Mouse (Mus musculus) spleen, adult 2 months (tissue): ENCODE measurements around the gene Cpm. TPM values are rescaled to one million over a fixed set of nuclear protein-coding genes. Genes with fewer than 3 reads are reported as not detected.

Experiments
- DNase-seq, 2 experiments: peaks; one replicate each; pipeline versions ENCODE4 v3.0.0 to v3.0.0-alpha.2; 2012 to 2021; ENCODE audit warnings: low spot score in 2 of 2, low read depth in 1 of 2
- H3K27ac ChIP-seq: fragments of 200-500 bp; 2 replicates; pipeline ENCODE4 v1.5.1; 2012; ENCODE audit warnings: low read length, inconsistent platforms; ENCODE audit not compliant: insufficient read depth
- H3K27me3 ChIP-seq: fragments of 200-500 bp; 2 replicates; pipeline ENCODE4 v1.6.1; 2012; ENCODE audit warnings: mild to moderate bottlenecking, moderate library complexity, low read length, inconsistent platforms; ENCODE audit not compliant: control insufficient read depth, insufficient read depth
- H3K36me3 ChIP-seq: fragments of 200-500 bp; 2 replicates; pipeline ENCODE4 v1.6.1; 2012; ENCODE audit warnings: mild to moderate bottlenecking, low read length, inconsistent platforms; ENCODE audit not compliant: control insufficient read depth, insufficient read depth
- H3K4me1 ChIP-seq: fragments of 200-500 bp; 2 replicates; pipeline ENCODE4 v1.6.1; 2011; ENCODE audit warnings: inconsistent platforms; ENCODE audit not compliant: control insufficient read depth, insufficient read depth, insufficient read length
- H3K4me3 ChIP-seq: fragments of 200-500 bp; 2 replicates; pipeline ENCODE4 v1.5.1; 2011; ENCODE audit warnings: mild to moderate bottlenecking, inconsistent platforms; ENCODE audit not compliant: insufficient read depth, insufficient read length; ENCODE audit errors: extremely low read depth
- CTCF ChIP-seq: fragments of 200-500 bp; IDR thresholded peaks from 2 replicates; pipeline ENCODE4 v1.5.1; 2011; ENCODE audit warnings: mild to moderate bottlenecking, inconsistent platforms; ENCODE audit not compliant: insufficient read depth, insufficient read length, insufficient replicate concordance; ENCODE audit errors: extremely low read depth
- POLR2A ChIP-seq: fragments of 200-500 bp; IDR thresholded peaks from 2 replicates; pipeline ENCODE4 v1.6.1; 2011; ENCODE audit warnings: low read depth, low read length, inconsistent platforms
- WGBS: fragments of 180-500 bp; shearing (Covaris S2); methylation state at CpG from one replicate; pipeline ENCODE4 v1.1.7; 2018; 5-methylcytosine and 5-hydroxymethylcytosine counted together
- polyA plus RNA-seq: library from polyadenylated mRNA; depleted of rRNA; stranded (reverse); fragments of >200 nt; gene quantifications from 2 replicates; pipeline ENCODE4 v1.2.3, GENCODE M21; 2012

Gene Cpm
- polyA plus RNA-seq, 1 experiment: 10.1 TPM

DNA sequence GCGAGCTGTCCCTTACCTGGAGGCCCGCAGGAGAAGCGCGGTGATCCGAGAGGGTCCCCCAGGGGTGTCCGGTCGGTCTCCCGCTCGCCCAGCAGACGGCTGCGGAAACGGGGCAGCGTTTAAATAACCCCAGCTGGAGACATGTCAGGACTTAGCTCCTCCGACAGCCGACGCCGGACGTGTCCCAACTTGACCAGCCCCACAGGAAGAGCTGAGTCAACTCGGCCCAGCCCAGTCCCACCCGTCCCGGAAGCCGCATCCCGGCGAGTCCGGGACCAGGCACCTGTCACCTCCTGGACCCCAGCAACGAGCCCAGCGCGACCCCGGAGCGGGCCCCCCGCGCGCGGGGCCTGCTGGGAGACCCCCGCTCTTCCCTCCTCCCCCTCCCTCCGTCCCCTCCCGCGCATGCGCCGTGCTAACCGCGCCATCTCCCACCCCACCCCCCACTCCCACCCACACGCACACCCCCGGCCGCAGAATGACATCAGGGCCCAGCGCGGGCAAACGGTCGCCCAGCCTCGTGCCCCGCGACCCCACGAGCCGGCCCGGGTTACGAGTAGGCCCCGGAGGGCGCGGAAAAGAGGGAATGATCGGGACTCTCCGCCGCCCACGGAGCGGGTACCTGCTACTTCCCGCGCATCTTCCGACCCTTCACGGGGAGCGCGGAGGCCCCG lies 80.8 kb downstream of the Cpm start:
- DNase-seq: peak; percentile 18 to 62
- H3K27ac ChIP-seq: peak overlapping the region; percentile 96
- no peaks in the 10 kb centered on the region for H3K27me3 ChIP-seq
- no peak for TF ChIP-seq CTCF
- TF ChIP-seq POLR2A: no peak
- peaks cover 10% of the 10 kb centered on the region for H3K36me3 ChIP-seq
- peak overlapping the region; percentile 99 for H3K4me3 ChIP-seq
- no peaks in the 10 kb centered on the region; the same call in 1 of the 2 replicates for H3K4me1 ChIP-seq
- WGBS: 2% methylated on average over 69 of the region's 71 CpGs

DNA sequence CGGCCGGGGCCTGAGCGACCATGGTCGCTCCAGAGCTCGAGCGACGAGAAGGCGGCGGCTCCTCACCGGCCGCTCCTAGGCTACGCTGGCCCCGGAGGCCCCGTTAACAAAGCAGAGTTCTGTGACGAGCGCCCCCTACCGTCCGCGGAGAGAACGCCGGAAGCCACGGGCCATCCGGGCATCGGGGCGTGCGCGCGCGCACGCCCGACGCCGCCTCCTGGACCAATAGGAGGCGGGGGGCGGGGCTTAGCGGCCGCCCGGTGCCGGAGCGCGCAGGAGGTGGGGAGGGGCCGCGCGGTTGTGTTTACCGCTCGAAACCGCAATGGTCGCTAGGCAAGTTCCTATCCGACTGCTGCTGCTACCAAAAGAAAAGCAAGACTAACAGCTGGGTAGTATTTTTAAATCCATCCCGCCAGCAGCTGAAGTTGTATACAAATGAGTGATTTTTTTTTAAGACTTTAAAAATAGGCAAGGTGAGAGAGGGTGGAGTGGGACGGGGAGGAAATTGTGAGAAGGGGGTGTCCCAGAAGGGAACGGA lies 81.4 kb downstream of the Cpm start, which contains the start of gene Mdm2:
TSS of gene Mdm2 (minus strand) at position 155 of the 538 bp plus-strand sequence.
- peak within 1 kb of the TSS; percentile 96 for H3K27ac ChIP-seq
- TF ChIP-seq CTCF: peak; percentile 80
- TF ChIP-seq POLR2A: peak; percentile 68
- peaks cover 8% of the 10 kb centered on the region for H3K36me3 ChIP-seq
- WGBS: under 1% methylated on average over 52 of the region's 52 CpGs
- DNase-seq: peak; percentile 88 to 96
- H3K27me3 ChIP-seq: no peaks in the 10 kb centered on the region
- peak within 1 kb of the TSS; percentile 99 for H3K4me3 ChIP-seq
- no peaks in the 10 kb centered on the region; the same call in 1 of the 2 replicates for H3K4me1 ChIP-seq

DNA sequence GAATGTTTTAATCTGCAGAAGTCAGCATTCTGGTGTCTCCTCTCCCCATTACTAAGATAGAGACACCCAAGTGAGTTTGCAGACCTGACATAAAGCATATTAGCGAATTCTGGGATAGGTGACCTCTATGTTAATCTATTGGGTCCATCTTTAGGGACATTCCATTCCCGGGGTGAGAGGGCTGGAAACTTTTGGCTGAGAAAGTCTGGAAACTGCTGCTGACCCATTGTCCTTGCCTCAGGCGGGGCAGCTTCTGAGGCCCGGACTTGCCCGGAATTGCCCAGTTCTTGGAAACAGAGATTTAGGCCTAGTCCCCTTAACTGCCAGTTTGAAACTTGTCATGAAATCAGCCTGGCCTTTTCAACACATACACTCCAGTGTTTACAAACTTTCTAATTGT lies 82.1 kb downstream of the Cpm start:
- H3K4me1 ChIP-seq: no peaks in the 10 kb centered on the region; the same call in 1 of the 2 replicates

DNA sequence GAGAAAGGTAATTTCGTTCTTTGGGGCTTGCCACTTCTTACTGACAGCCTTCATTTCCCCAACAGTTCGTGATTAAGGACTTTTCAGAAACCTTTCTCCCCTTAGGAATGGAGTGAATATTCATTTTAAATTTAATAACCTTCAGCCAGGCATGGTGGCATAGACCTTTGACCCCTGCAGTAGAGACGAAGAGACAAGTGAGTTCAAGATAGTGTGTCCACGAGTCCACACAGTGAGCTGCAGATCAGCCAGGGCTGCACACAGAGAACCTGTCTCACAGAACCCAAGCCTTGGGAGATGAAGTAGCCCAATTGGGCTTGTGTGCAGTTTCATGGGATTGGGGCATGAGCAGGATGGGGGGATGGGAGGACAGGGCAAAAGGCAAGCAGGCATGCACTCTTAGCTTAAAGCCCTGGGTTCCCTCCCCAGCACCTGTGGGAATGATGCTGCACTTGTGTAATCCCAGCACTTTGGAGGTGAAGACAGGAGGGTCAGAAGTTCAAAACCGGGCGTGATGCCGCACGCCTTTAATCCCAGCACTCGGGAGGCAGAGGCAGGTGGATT lies 83.0 kb downstream of the Cpm start:
- Histone ChIP-seq H3K36me3 (peaks cover 1% of the 10 kb centered on the region), H3K4me3 (no peak overlapping the region), H3K27me3 (no peaks in the 10 kb centered on the region), H3K27ac (no peak overlapping the region), H3K4me1 (no peaks in the 10 kb centered on the region; the same call in 1 of the 2 replicates)
- no peak for DNase-seq
- 94% methylated on average over 9 of the region's 9 CpGs for WGBS
- no peak for TF ChIP-seq POLR2A
- TF ChIP-seq CTCF: no peak

More for the DNA sequence above, 82.1 kb downstream of the Cpm start:
- DNase-seq: no peak
- Histone ChIP-seq H3K36me3 (peaks cover 7% of the 10 kb centered on the region), H3K27me3 (no peaks in the 10 kb centered on the region), H3K27ac (no peak overlapping the region), H3K4me3 (no peak overlapping the region; the same call in 1 of the 2 replicates)
- TF ChIP-seq POLR2A (no peak), CTCF (no peak)
- 82% methylated on average over 5 of the region's 5 CpGs for WGBS

DNA sequence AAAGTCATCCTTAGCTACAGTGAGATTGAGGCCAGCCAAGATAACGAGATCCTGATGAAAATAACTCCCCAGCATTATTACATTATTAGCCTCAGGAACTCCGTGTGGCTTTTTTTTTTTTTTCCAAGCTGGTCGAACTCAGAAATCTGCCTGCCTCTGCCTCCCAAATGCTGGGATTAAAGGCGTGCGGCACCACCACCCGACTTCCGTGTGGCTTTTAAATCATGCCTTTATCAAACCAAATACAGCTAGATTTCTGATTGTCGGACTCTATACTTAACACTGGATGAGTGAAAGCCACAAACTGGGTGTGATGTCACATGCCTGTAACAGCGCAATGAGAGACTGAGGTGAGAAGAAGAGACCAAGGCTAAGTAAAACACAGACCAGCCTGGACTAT lies 83.6 kb downstream of the Cpm start:
- Histone ChIP-seq H3K36me3 (no peaks in the 10 kb centered on the region), H3K4me1 (no peaks in the 10 kb centered on the region; the same call in 1 of the 2 replicates), H3K27me3 (no peaks in the 10 kb centered on the region), H3K27ac (no peak overlapping the region), H3K4me3 (no peak overlapping the region)
- DNase-seq: no peak
- TF ChIP-seq CTCF: no peak
- TF ChIP-seq POLR2A: no peak
- 91% methylated on average over 9 of the region's 9 CpGs for WGBS

DNA sequence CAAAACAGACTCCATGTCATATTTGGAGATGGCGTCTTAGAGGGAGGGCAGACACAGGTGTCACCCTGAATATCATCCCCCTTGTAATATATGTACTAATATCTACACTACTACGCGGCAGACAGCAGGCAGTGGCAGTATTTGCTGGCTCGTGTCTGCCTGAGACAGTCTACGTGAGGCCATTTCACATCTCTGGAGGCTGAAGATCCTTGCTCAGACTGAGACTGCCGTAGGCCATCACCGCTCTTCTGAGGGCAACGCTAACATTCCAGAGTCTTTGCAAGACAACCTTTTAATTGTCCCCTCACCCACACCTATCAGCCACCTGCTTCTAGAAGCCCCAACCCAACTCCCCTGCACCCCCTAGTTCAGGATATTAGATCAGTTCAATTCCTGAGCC lies 84.2 kb downstream of the Cpm start:
- TF ChIP-seq POLR2A: no peak
- no peak for TF ChIP-seq CTCF
- WGBS: 96% methylated on average over 8 of the region's 8 CpGs
- no peak overlapping the region for H3K4me3 ChIP-seq
- H3K36me3 ChIP-seq: no peaks in the 10 kb centered on the region
- H3K4me1 ChIP-seq: no peaks in the 10 kb centered on the region; the same call in 1 of the 2 replicates
- H3K27ac ChIP-seq: no peak overlapping the region
- H3K27me3 ChIP-seq: no peaks in the 10 kb centered on the region
- DNase-seq: no peak

DNA sequence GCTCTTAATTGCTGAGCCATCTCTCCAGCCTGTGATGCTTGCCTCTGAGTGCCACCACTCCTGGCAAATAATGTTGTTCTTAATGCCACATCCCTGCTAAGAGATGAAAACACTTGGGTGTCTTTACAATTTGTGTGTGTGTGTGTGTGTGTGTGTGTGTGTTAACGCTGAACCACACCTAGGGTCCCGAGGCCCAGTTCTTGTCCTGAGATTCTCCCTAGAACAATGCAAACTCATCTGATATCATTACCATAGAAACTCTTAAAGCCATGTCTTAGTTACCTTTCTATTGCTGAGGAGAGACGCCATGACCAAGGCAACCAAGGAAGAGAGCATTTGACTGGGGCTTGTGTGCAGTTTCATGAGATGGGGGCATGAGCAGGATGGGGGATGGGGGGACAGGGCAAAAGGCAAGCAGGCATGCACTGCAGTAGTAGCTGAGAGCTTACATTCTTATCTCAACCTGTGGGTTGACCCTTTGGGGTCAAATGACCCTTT lies 84.8 kb downstream of the Cpm start:
- no peak for DNase-seq
- no peak for TF ChIP-seq CTCF
- TF ChIP-seq POLR2A: no peak
- Histone ChIP-seq H3K4me1 (no peaks in the 10 kb centered on the region; the same call in 1 of the 2 replicates), H3K27me3 (no peaks in the 10 kb centered on the region), H3K36me3 (no peaks in the 10 kb centered on the region), H3K27ac (no peak overlapping the region), H3K4me3 (no peak overlapping the region)
- WGBS: 87% methylated on average over 3 of the region's 3 CpGs
